Mouse (Mus musculus) gastrocnemius, adult 2 months (tissue): ENCODE measurements at regions not wholly inside any gene's neighbourhood (a gene's known extent, or its start where the extent isn't known, plus 50 kb on each side); places are given as distances from the start of the nearest gene placed in this dataset.

Source experiments
- DNase-seq: peaks from one replicate; pipeline ENCODE4 v3.0.0; 2022
- H3K27ac ChIP-seq: fragments of 200-600 bp; 2 replicates; pipeline ENCODE4 v1.8.1; 2022; ENCODE audit warnings: mild to moderate bottlenecking
- H3K4me3 ChIP-seq: fragments of 200-600 bp; 2 replicates; pipeline ENCODE4 v1.8.1; 2022; ENCODE audit warnings: mild to moderate bottlenecking, moderate library complexity
- CTCF ChIP-seq: fragments of 200-600 bp; IDR thresholded peaks from 2 replicates; pipeline ENCODE4 v1.8.1; 2022; ENCODE audit warnings: antibody characterized with exemption, mild to moderate bottlenecking, moderate library complexity
- intact Hi-C: fragments of 180-260 bp; cut with DNase I; formaldehyde crosslinking; loops from one replicate; pipeline ENCODE4 v1.15.1; 2025

- intact Hi-C loops, result loop anchor here (2.0 kb wide), 1 partner anchor 79 kb away; no protein-coding TSS in a partner anchor
- H3K4me3 ChIP-seq, result no peak overlapping the region
- DNase-seq, result no peak
- no peak overlapping the region for H3K27ac ChIP-seq
- TF ChIP-seq CTCF, result no peak
Observed at GRCm38 (mm10) chr10:120587854-120588633, 111.8 kb upstream of the Hmga2 start.

- peak; percentile 48 for DNase-seq
- intact Hi-C loops, result loop anchor here (2.0 kb wide), 1 partner anchor 80 kb away; no protein-coding TSS in a partner anchor
Observed at GRCm38 (mm10) chr10:120587179-120587578, 110.9 kb upstream of the Hmga2 start.

GRCm38 (mm10) chr10:120582497-120582896 is 106.2 kb upstream of the Hmga2 start:
- intact Hi-C loops, result no loop called here
- Histone ChIP-seq H3K27ac (no peak overlapping the region), H3K4me3 (no peak overlapping the region)
- no peak for TF ChIP-seq CTCF
- no peak for DNase-seq

More at GRCm38 (mm10) chr10:120587179-120587578, 110.9 kb upstream of the Hmga2 start:
- no peak overlapping the region for H3K27ac ChIP-seq
- no peak overlapping the region for H3K4me3 ChIP-seq
- peak; percentile 74 for TF ChIP-seq CTCF

GRCm38 (mm10) chr10:120581547-120581946 is 105.3 kb upstream of the Hmga2 start:
- TF ChIP-seq CTCF, result no peak
- intact Hi-C loops, result no loop called here
- DNase-seq, result no peak
- Histone ChIP-seq H3K27ac (no peak overlapping the region), H3K4me3 (no peak overlapping the region)

- Histone ChIP-seq H3K27ac (no peak overlapping the region), H3K4me3 (no peak overlapping the region)
- TF ChIP-seq CTCF, result no peak
- intact Hi-C loops, result no loop called here
- no peak for DNase-seq
Observed at GRCm38 (mm10) chr10:120576886-120577285, 100.6 kb upstream of the Hmga2 start.

- TF ChIP-seq CTCF, result no peak
- H3K4me3 ChIP-seq, result no peak overlapping the region
- intact Hi-C loops, result no loop called here
- no peak overlapping the region for H3K27ac ChIP-seq
- DNase-seq, result no peak
Observed at GRCm38 (mm10) chr10:120576148-120576547, 99.9 kb upstream of the Hmga2 start.

- intact Hi-C loops, result no loop called here
- DNase-seq, result no peak
- Histone ChIP-seq H3K27ac (no peak overlapping the region), H3K4me3 (no peak overlapping the region)
- no peak for TF ChIP-seq CTCF
Observed at GRCm38 (mm10) chr10:120571340-120571739, 95.1 kb upstream of the Hmga2 start.

- Histone ChIP-seq H3K27ac (no peak overlapping the region), H3K4me3 (no peak overlapping the region)
- intact Hi-C loops, result no loop called here
- DNase-seq, result no peak
- TF ChIP-seq CTCF, result no peak
Observed at GRCm38 (mm10) chr10:120565992-120566391, 89.7 kb upstream of the Hmga2 start.

GRCm38 (mm10) chr10:120564859-120565258 is 88.6 kb upstream of the Hmga2 start:
- intact Hi-C loops, result no loop called here
- TF ChIP-seq CTCF, result no peak
- Histone ChIP-seq H3K27ac (no peak overlapping the region), H3K4me3 (no peak overlapping the region)
- DNase-seq, result no peak

- intact Hi-C loops, result no loop called here
- no peak for DNase-seq
- TF ChIP-seq CTCF, result no peak
- Histone ChIP-seq H3K4me3 (no peak overlapping the region), H3K27ac (no peak overlapping the region)
Observed at GRCm38 (mm10) chr10:120563926-120564325, 87.7 kb upstream of the Hmga2 start.

GRCm38 (mm10) chr10:120561821-120562220 is 85.6 kb upstream of the Hmga2 start:
- intact Hi-C loops, result no loop called here
- H3K27ac ChIP-seq, result no peak overlapping the region
- TF ChIP-seq CTCF, result no peak
- no peak overlapping the region for H3K4me3 ChIP-seq
- no peak for DNase-seq

- TF ChIP-seq CTCF, result no peak
- no peak for DNase-seq
- Histone ChIP-seq H3K4me3 (no peak overlapping the region), H3K27ac (no peak overlapping the region)
- intact Hi-C loops, result no loop called here
Observed at GRCm38 (mm10) chr10:120557850-120558447, 81.7 kb upstream of the Hmga2 start.

GRCm38 (mm10) chr10:120556116-120556515 is 79.8 kb upstream of the Hmga2 start:
- intact Hi-C loops, result no loop called here
- no peak for DNase-seq
- no peak overlapping the region for H3K4me3 ChIP-seq
- no peak overlapping the region for H3K27ac ChIP-seq
- TF ChIP-seq CTCF, result no peak

- intact Hi-C loops, result no loop called here
- Histone ChIP-seq H3K27ac (no peak overlapping the region), H3K4me3 (peak overlapping the region; percentile 67)
- DNase-seq, result no peak
- TF ChIP-seq CTCF, result no peak
Observed at GRCm38 (mm10) chr10:120553097-120553453, 76.8 kb upstream of the Hmga2 start.
